Mouse (Mus musculus) retina, postnatal 7 days (tissue): ENCODE measurements at regions not wholly inside any gene's neighbourhood (a gene's known extent, or its start where the extent isn't known, plus 50 kb on each side); places are given as distances from the start of the nearest gene placed in this dataset.

Experiments used
- DNase-seq: peaks from one replicate; pipeline ENCODE4 v3.0.0-alpha.2; 2012; ENCODE audit warnings: low read depth, low spot score

DNA sequence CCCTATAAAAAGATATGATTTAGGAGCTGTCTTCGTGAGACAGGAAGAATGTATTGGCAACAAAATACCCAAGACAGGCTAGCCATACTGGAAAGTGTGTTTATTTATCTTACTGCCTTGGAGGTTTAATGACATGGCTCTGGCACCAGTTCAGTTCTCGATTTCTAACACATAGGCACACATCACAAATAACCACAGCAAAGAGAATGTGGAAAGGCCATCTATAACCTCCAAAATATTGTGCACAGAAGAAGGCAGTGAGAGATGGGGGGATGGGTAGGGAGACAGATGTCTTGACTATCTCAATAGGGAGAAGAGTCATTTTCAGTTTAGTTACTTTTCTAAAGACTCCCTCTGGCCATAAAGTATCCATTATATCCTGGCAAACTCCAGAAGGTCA lies 90.5 kb downstream of the Minar1 start:
- no peak for DNase-seq

DNA sequence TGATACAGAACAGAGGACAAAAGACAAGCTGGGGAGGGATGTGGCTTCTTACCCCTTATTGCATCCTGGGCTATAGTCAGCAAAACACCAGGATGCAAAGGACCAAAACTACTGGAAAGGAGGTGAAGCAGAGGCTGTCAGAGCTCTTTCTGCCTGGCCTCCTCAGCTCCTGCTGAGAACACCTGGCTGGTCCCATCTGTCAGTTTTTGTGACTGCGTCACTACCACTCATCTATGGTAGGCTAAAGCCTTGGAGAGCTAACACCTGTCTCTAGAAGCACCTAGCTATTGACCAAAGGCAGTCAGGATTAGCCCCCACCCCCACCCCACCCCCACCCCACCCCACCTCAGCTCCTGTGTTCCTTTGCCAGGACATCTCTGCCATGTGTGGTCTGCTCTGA lies 98.8 kb downstream of the Minar1 start:
- no peak for DNase-seq

DNA sequence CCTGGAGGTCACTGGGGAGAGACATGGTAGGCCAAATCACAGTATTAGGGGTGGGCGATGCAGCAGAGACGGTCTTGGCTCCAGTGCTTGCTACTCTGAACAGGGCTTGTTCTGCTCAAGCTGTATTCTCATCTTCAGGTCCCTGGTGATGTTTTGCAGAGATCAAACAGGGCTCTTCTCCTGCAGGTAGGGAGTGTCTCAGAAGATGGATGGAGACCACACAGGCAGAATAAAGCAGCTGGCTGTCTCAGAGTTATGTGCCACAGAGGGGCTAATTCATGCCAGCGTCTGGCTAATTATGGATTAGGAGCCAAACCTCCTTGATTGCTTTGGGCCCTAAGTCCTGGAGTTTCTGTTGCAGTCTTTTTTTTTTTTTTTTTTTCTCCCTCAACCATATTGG lies 99.2 kb downstream of the Minar1 start:
- no peak for DNase-seq

DNA sequence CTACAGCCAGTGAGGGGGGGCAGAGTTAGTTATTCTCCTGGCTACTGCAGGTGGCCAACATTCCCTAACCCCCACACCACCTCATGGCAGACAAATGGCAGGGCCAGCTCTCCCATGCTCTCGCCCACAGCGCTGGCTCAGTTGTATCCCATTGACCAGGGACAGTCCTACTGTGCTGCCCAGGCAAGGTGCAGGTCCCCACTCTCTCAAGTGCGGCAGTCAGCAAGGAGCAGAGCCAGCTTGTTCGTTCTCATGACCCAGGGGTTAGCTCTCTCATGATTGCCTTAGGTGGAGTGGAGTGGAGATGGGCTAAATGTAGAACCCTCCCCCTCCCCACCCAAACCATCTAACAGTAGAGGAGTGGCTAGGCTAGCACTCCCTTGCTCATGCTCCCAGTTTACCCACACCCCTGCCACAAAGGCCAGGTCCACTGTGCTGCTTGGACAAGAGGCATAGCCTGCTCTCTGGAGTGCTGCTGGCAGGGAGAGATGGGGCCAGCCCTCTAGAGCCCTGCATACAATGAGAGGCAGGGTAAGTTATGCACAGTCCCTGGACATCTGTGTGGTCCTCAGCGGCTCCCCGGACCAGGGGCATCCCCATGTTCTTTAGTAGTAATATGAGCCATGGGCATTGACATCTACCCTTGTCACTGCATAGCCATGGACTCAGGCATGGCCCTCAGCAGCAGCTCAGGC lies 114.4 kb downstream of the Minar1 start:
- no peak for DNase-seq

DNA sequence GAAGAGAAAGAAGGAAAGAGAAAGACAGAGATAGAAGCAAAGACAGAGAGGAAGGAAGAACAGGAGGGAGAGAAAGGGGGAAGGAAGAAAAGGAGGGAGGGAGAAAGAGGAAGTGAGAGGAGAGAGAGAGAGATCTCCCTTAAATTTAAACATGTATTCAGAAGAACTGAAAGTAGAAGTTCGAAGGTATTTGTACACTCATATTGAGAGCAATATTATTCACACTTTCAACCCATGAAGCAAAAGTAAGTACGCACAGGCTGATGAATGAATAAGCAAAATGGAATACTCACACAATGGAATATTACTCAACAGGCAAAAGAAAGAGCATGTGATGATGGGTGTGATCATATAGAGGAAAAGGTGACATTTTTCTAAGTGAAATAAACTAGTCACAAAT lies 120.8 kb downstream of the Minar1 start:
- no peak for DNase-seq

DNA sequence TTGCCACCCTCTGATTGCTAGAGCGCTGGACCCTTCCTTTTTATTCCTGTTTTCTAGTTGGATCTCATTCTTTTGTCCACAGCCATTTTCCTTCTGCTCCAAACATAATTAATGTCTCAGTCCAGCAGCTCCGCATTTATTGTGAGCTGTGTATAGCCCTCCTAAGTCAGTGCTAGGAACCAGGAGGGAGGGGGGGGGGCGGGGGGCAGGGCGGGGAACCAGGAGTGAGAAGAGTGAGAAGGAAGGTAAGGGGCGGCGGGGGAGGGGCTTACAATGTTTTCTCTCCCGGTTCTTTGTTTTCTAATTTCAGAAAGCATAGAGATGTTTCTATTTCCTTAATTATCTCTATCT lies 125.6 kb downstream of the Minar1 start:
- DNase-seq, result no peak

DNA sequence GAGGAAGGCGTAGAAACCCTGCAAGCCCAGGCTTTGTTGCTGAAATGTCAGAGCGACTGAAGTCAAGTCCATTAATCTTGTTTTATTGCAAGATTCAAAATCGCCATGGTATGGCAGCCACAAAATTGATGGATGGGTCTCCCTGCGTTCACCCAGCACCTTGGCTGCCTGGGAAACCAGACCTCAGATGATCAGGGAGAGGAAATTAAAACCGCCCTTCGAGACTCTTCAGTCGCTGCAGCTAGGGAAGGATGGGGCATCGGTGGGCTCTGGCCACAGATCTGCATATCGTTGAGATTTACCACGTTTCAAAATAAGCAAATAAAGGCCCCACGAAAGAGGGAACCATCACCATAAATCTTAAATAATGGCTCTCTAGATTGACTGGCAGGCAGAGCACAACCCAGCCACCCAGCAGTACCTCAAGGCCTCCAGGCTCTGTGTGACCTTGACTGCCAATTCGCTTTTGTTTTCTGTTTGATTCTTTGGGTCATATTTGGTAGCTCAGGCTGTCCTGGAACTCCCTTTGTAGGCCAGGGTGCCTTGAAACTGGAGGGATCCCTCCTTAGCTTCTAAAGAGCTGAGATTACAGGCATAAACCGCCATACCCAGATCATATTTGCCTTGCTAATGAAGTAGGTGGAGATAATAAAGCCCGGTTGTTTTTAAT lies 126.1 kb downstream of the Minar1 start:
- no peak for DNase-seq

DNA sequence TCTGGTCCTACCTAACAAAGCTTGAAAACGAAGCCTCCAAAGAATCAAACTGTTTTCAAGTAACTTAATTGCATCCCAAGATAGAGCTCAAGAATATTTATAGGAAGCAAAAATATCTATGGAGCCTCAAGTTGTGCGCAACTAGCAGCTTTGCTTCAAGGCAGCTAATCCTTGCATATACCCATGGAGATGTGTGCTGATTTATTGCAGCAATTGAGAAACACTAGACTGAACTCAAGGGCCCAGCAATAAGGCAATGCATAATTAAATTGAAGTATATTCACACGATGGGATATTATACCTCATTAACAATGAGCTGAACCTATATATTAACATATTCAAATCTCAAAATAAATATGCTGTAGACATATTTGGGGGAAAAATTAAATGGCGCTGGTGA lies 135.3 kb downstream of the Minar1 start:
- no peak for DNase-seq

DNA sequence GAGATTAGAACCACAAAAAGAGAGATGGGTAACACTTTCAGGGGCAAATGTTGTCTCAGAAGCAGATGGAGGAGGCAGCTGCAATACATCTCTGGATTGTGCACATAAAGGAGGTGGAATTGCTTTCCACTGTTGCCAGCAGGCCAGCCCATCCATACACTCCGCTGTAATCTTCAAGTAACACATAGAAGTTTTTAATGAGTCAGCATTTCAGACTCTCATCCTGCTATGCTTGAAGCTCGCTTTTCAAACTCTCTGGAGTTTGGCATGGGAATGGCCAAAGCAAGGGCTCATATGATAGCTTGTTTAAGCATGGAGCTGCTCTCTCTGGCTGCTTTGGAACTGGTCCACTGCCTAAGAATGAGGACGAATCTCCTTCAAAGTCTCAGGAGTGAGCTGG lies 143.5 kb downstream of the Minar1 start:
- DNase-seq, result no peak

DNA sequence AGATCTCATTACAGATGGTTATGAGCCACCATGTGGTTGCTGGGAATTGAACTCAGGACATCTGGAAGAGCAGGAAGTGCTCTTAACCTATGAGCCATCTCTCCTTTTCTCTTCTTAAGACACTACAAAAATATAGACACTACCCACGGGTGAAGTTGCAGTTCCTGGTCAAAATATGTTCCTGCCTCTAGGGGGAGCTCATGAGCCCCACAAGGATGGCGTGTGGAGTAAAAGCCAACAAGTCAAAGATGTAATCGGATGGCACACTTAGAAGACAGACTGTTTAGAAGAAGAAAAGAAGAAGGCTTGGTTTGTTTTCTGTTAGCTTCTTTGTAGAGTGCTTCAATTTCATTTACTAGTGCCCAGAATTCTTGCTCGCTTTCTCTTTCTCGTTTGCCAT lies 161.7 kb downstream of the Minar1 start:
- DNase-seq, result peak; percentile 6

DNA sequence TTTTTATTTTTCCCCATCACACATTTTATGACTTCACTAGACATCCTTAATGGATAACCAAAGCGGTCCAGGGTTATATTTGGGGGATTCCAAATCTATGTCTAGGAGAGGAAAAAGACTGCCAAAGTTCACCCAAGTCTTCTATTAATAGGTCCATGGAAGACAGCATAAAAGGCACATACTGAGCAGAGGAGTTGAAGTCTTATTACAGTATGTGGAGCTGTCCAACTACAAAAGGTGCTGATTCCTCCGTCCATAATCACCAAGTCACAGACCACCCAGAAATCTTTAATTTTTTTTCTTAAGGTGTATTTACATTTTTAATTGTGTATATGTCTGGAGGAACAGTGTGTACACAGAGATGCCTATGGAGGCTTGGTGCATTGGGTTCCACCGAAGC lies 166.3 kb downstream of the Minar1 start:
- no peak for DNase-seq

DNA sequence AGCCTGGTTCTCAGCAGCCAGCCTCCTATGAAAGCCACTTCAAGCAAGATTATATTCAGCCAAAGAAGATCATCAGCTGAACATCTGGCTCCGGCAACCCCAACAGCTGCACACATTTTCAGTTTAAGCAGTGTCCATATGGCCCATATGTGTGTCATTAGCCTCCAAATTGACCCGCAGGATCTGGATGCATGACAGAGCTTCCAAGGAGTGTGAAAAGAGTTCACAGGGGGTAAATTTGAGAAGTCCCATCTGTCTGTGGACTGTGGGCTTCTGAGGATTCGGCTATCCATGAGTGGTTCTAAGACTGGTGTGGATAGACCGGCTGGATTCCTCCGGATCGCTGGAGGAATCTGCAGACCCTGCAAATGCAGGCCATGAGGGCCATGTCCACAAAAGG lies 173.3 kb downstream of the Minar1 start:
- no peak for DNase-seq
